Mouse (Mus musculus): ENCODE results near the gene Olfr1299. TPM values are rescaled to one million over a fixed set of nuclear protein-coding genes. Genes with fewer than 3 reads are reported as not detected.

Olfr1299 gene
- not detected in 2 replicates for polyA plus RNA-seq (2014; fragmentation: Nextera tagmentation; extraction: Ambion mirVana)

- no peak for ATAC-seq (replicated peaks; ENCODE audit: insufficient number of reproducible peaks, low FRiP score, low TSS enrichment, low read depth)
- DNase-seq (ENCODE audit: low spot score), result no peak
- H3K36me3 ChIP-seq (replicated peaks; ENCODE audit: control insufficient read depth, insufficient read depth, low read depth, low read length), result no peaks in the 10 kb centered on the region
- WGBS, result 81% methylated on average over 4 of the region's 4 CpGs
- H3K4me2 ChIP-seq (ENCODE audit: low read depth, low read length), result no peak within 1 kb of the TSS
- no peak within 1 kb of the TSS for H3K27ac ChIP-seq (replicated peaks; ENCODE audit: low read depth, low read length)
- H3K4me1 ChIP-seq (ENCODE audit: control insufficient read depth, insufficient read depth, low read length), result no peaks in the 10 kb centered on the region
- H3K9me3 ChIP-seq (replicated peaks; ENCODE audit: control insufficient read depth, low read length), result no peaks in the 10 kb centered on the region
- H3K27me3 ChIP-seq (ENCODE audit: control insufficient read depth, insufficient read depth, low read length), result no peaks in the 10 kb centered on the region
- no peak within 1 kb of the TSS for H3K9ac ChIP-seq (replicated peaks; ENCODE audit: low read length)
- no peak within 1 kb of the TSS for H3K4me3 ChIP-seq (ENCODE audit: low read depth, low read length)
Observed at GRCm38 (mm10) chr2:111661119-111661518, at the start of gene Olfr1299. Gene Olfr1299, plus strand, starts transcription at chr2:111661419.

GRCm38 (mm10) chr2:111626397-111626796 lies 34.8 kb upstream of the Olfr1299 start, which contains the start of gene Olfr1297:
Gene Olfr1297, minus strand, starts transcription at chr2:111626497.
- Histone ChIP-seq H3K4me1 (ENCODE audit: control insufficient read depth, insufficient read depth, low read length) (no peaks in the 10 kb centered on the region), H3K9me3 (replicated peaks; ENCODE audit: control insufficient read depth, low read length) (no peaks in the 10 kb centered on the region), H3K27ac (replicated peaks; ENCODE audit: low read depth, low read length) (no peak within 1 kb of the TSS), H3K27me3 (ENCODE audit: control insufficient read depth, insufficient read depth, low read length) (no peaks in the 10 kb centered on the region), H3K9ac (replicated peaks; ENCODE audit: low read length) (no peak within 1 kb of the TSS), H3K36me3 (replicated peaks; ENCODE audit: control insufficient read depth, insufficient read depth, low read depth, low read length) (no peaks in the 10 kb centered on the region), H3K4me3 (ENCODE audit: low read depth, low read length) (no peak within 1 kb of the TSS), H3K4me2 (ENCODE audit: low read depth, low read length) (no peak within 1 kb of the TSS)
- ATAC-seq (replicated peaks; ENCODE audit: insufficient number of reproducible peaks, low FRiP score, low TSS enrichment, low read depth) (no peak), DNase-seq (ENCODE audit: low spot score) (no peak)
- WGBS, result 84% methylated on average over 1 of the region's 1 CpGs

- Histone ChIP-seq H3K4me1 (ENCODE audit: control insufficient read depth, insufficient read depth, low read length) (no peaks in the 10 kb centered on the region), H3K4me3 (ENCODE audit: low read depth, low read length) (no peak within 1 kb of the TSS), H3K27ac (replicated peaks; ENCODE audit: low read depth, low read length) (no peak within 1 kb of the TSS), H3K4me2 (ENCODE audit: low read depth, low read length) (no peak within 1 kb of the TSS), H3K36me3 (replicated peaks; ENCODE audit: control insufficient read depth, insufficient read depth, low read depth, low read length) (no peaks in the 10 kb centered on the region), H3K9me3 (replicated peaks; ENCODE audit: control insufficient read depth, low read length) (no peaks in the 10 kb centered on the region), H3K9ac (replicated peaks; ENCODE audit: low read length) (no peak within 1 kb of the TSS), H3K27me3 (ENCODE audit: control insufficient read depth, insufficient read depth, low read length) (no peaks in the 10 kb centered on the region)
- ATAC-seq (replicated peaks; ENCODE audit: insufficient number of reproducible peaks, low FRiP score, low TSS enrichment, low read depth), result no peak
- 82% methylated on average over 1 of the region's 1 CpGs for WGBS
- no peak for DNase-seq (ENCODE audit: low spot score)
Observed at GRCm38 (mm10) chr2:111649101-111649500, 12.1 kb upstream of the Olfr1299 start, which contains the start of gene Olfr1298. Gene Olfr1298, minus strand, starts transcription at chr2:111649201.

Other genes starting within 250 kb of the Olfr1299 start
- gene Olfr1286, start 238.3 kb upstream of the Olfr1299 start, polyA plus RNA-seq (2014; fragmentation: Nextera tagmentation; extraction: Ambion mirVana), result not detected in 2 replicates
- gene Olfr1287, start 212.3 kb upstream of the Olfr1299 start, polyA plus RNA-seq (2014; fragmentation: Nextera tagmentation; extraction: Ambion mirVana), result not detected in 2 replicates
- not detected in 2 replicates for gene Olfr1288, start 187.3 kb upstream of the Olfr1299 start, polyA plus RNA-seq (2014; fragmentation: Nextera tagmentation; extraction: Ambion mirVana)
- gene Olfr1289, start 180.6 kb upstream of the Olfr1299 start, polyA plus RNA-seq (2014; fragmentation: Nextera tagmentation; extraction: Ambion mirVana), result not detected in 2 replicates
- gene Olfr1290, start 167.6 kb upstream of the Olfr1299 start, polyA plus RNA-seq (2014; fragmentation: Nextera tagmentation; extraction: Ambion mirVana), result not detected in 2 replicates
- gene Olfr1291-ps1, start 164.2 kb upstream of the Olfr1299 start, polyA plus RNA-seq (2014; fragmentation: Nextera tagmentation; extraction: Ambion mirVana), result not detected in 2 replicates
- gene Olfr1293-ps, start 136.2 kb upstream of the Olfr1299 start, polyA plus RNA-seq (2014; fragmentation: Nextera tagmentation; extraction: Ambion mirVana), result not detected in 2 replicates
- not detected in 2 replicates for gene Olfr1294, start 121.1 kb upstream of the Olfr1299 start, polyA plus RNA-seq (2014; fragmentation: Nextera tagmentation; extraction: Ambion mirVana)
- gene Olfr1295, start 91.7 kb upstream of the Olfr1299 start, polyA plus RNA-seq (2014; fragmentation: Nextera tagmentation; extraction: Ambion mirVana), result not detected in 2 replicates
- gene Olfr1297, start 34.9 kb upstream of the Olfr1299 start, polyA plus RNA-seq (2014; fragmentation: Nextera tagmentation; extraction: Ambion mirVana), result not detected in 2 replicates
- not detected in 2 replicates for gene Olfr1298, start 12.2 kb upstream of the Olfr1299 start, polyA plus RNA-seq (2014; fragmentation: Nextera tagmentation; extraction: Ambion mirVana)
- gene Olfr1301, start 89.6 kb downstream of the Olfr1299 start, polyA plus RNA-seq (2014; fragmentation: Nextera tagmentation; extraction: Ambion mirVana), result not detected in 2 replicates
- not detected in 2 replicates for gene Olfr1302, start 116.0 kb downstream of the Olfr1299 start, polyA plus RNA-seq (2014; fragmentation: Nextera tagmentation; extraction: Ambion mirVana)
- not detected in 2 replicates for gene Olfr1303, start 158.9 kb downstream of the Olfr1299 start, polyA plus RNA-seq (2014; fragmentation: Nextera tagmentation; extraction: Ambion mirVana)
- gene Olfr1305, start 215.7 kb downstream of the Olfr1299 start, polyA plus RNA-seq (2014; fragmentation: Nextera tagmentation; extraction: Ambion mirVana), result not detected in 2 replicates

Measured in embryonic facial prominence, embryonic 11.5 days (tissue).